Mouse (Mus musculus) limb, embryonic 15.5 days (tissue): Measurements from ENCODE around the gene Cfh. TPM values are rescaled to one million over a fixed set of nuclear protein-coding genes. Genes with fewer than 3 reads are reported as not detected.
"Not testable (repeated sequence)": the region's sequence is repeated elsewhere in the genome, so short reads cannot be mapped to it uniquely, and the experiment has no call there.

Experiments
- ATAC-seq: fragments of 200-750 bp; cut with Nextera tagmentation; 2 replicates; pipeline ENCODE4 v1.8.0; 2017; ENCODE audit warnings: low read depth, moderate TSS enrichment; ENCODE audit not compliant: insufficient number of reproducible peaks, low FRiP score, low TSS enrichment
- H3K27ac ChIP-seq: fragments of 300-500 bp; sonication (generic); 2 replicates; pipeline ENCODE4 v1.5.1; 2015; ENCODE audit warnings: moderate library complexity, mild to moderate bottlenecking, inconsistent platforms
- H3K27me3 ChIP-seq: fragments of 300-500 bp; sonication (generic); 2 replicates; pipeline ENCODE4 v1.6.1; 2015; ENCODE audit warnings: inconsistent platforms
- H3K36me3 ChIP-seq: fragments of 300-500 bp; sonication (generic); 2 replicates; pipeline ENCODE4 v1.6.1; 2015; ENCODE audit warnings: inconsistent platforms
- H3K4me1 ChIP-seq: fragments of 300-500 bp; sonication (generic); 2 replicates; pipeline ENCODE4 v1.6.1; 2015; ENCODE audit warnings: inconsistent platforms
- H3K4me2 ChIP-seq: fragments of 300-500 bp; sonication (generic); 2 replicates; pipeline ENCODE4 v1.6.1; 2015; ENCODE audit warnings: mild to moderate bottlenecking, inconsistent platforms
- H3K4me3 ChIP-seq: fragments of 300-500 bp; sonication (generic); 2 replicates; pipeline ENCODE4 v1.5.1; 2015; ENCODE audit warnings: mild to moderate bottlenecking, inconsistent platforms
- H3K9ac ChIP-seq: fragments of 300-500 bp; sonication (generic); 2 replicates; pipeline ENCODE4 v1.6.1; 2015; ENCODE audit warnings: inconsistent platforms
- H3K9me3 ChIP-seq: fragments of 300-500 bp; sonication (generic); 2 replicates; pipeline ENCODE4 v1.6.1; 2016; ENCODE audit warnings: inconsistent platforms
- WGBS: fragments of 180-500 bp; shearing (Covaris S2); methylation state at CpG from one replicate; pipeline ENCODE4 v1.1.7; 2015; 5-methylcytosine and 5-hydroxymethylcytosine counted together
- polyA plus RNA-seq: library from polyadenylated mRNA; unstranded; fragments of >200 nt; fragmentation: Nextera tagmentation; extraction: Ambion mirVana; gene quantifications from 2 replicates; pipeline ENCODE4 v1.2.1, GENCODE M21; 2015

Cfh gene
- 14.3 and 20.4 TPM in 2 replicates for polyA plus RNA-seq

GRCm38 (mm10) chr1:140183664-140184063 is at the start of gene Cfh:
TSS of gene Cfh (minus strand) at chr1:140183764.
- H3K27ac ChIP-seq, H3K27me3 ChIP-seq, H3K4me1 ChIP-seq, H3K9me3 ChIP-seq, ATAC-seq, H3K9ac ChIP-seq, H3K4me3 ChIP-seq, H3K4me2 ChIP-seq, H3K36me3 ChIP-seq: not testable (repeated sequence)

GRCm38 (mm10) chr1:140226673-140227072 is 43.1 kb upstream of the Cfh start:
- no peaks in the 10 kb centered on the region for H3K4me1 ChIP-seq
- no peaks in the 10 kb centered on the region for H3K36me3 ChIP-seq
- H3K9ac ChIP-seq = no peak overlapping the region
- H3K27me3 ChIP-seq = no peaks in the 10 kb centered on the region
- no peak overlapping the region for H3K4me3 ChIP-seq
- no peak overlapping the region for H3K4me2 ChIP-seq
- 57% methylated on average over 8 of the region's 8 CpGs for WGBS
- ATAC-seq = no peak
- no peaks in the 10 kb centered on the region for H3K9me3 ChIP-seq
- no peak overlapping the region for H3K27ac ChIP-seq

GRCm38 (mm10) chr1:140225221-140225620 is 41.7 kb upstream of the Cfh start:
- whole genome bisulfite sequencing = 35% methylated on average over 3 of the region's 3 CpGs
- Histone ChIP-seq H3K9me3 (no peaks in the 10 kb centered on the region), H3K4me3 (no peak overlapping the region), H3K4me1 (no peaks in the 10 kb centered on the region), H3K9ac (no peak overlapping the region), H3K27ac (no peak overlapping the region), H3K27me3 (no peaks in the 10 kb centered on the region), H3K36me3 (no peaks in the 10 kb centered on the region), H3K4me2 (no peak overlapping the region)
- no peak for ATAC-seq

GRCm38 (mm10) chr1:140205329-140205728 is 21.8 kb upstream of the Cfh start:
- ATAC-seq = no peak
- Histone ChIP-seq H3K27ac (no peak overlapping the region), H3K9ac (no peak overlapping the region), H3K4me1 (no peaks in the 10 kb centered on the region), H3K9me3 (no peaks in the 10 kb centered on the region), H3K4me2 (no peak overlapping the region), H3K4me3 (no peak overlapping the region), H3K36me3 (no peaks in the 10 kb centered on the region), H3K27me3 (no peaks in the 10 kb centered on the region)
- 64% methylated on average over 2 of the region's 2 CpGs for WGBS

- WGBS = 83% methylated on average over 2 of the region's 2 CpGs
- not testable (repeated sequence) for H3K9ac ChIP-seq, H3K4me1 ChIP-seq, H3K27me3 ChIP-seq, H3K4me3 ChIP-seq, H3K4me2 ChIP-seq, H3K36me3 ChIP-seq, H3K27ac ChIP-seq, ATAC-seq, H3K9me3 ChIP-seq
Measured at GRCm38 (mm10) chr1:140188500-140188899, 4.9 kb upstream of the Cfh start.

GRCm38 (mm10) chr1:140183208-140183607 is 356 bp downstream of the Cfh start:
- no peak overlapping the region for H3K9ac ChIP-seq
- H3K4me2 ChIP-seq = no peak overlapping the region
- H3K27ac ChIP-seq = no peak overlapping the region
- H3K4me3 ChIP-seq = no peak overlapping the region
- no peaks in the 10 kb centered on the region for H3K4me1 ChIP-seq
- no peak for ATAC-seq
- no peaks in the 10 kb centered on the region for H3K36me3 ChIP-seq
- 36% methylated on average over 2 of the region's 2 CpGs for WGBS
- H3K27me3 ChIP-seq = no peaks in the 10 kb centered on the region
- no peaks in the 10 kb centered on the region for H3K9me3 ChIP-seq

- 26% methylated on average over 1 of the region's 1 CpGs for WGBS
- Histone ChIP-seq H3K9me3 (no peaks in the 10 kb centered on the region), H3K36me3 (no peaks in the 10 kb centered on the region), H3K27ac (no peak overlapping the region), H3K9ac (no peak overlapping the region), H3K4me3 (no peak overlapping the region), H3K27me3 (no peaks in the 10 kb centered on the region), H3K4me1 (no peaks in the 10 kb centered on the region), H3K4me2 (no peak overlapping the region)
- ATAC-seq = no peak
Measured at GRCm38 (mm10) chr1:140180125-140180524, 3.4 kb downstream of the Cfh start.

- H3K4me1 ChIP-seq = no peaks in the 10 kb centered on the region
- no peak overlapping the region for H3K9ac ChIP-seq
- H3K27me3 ChIP-seq = no peaks in the 10 kb centered on the region
- WGBS = 78% methylated on average over 2 of the region's 2 CpGs
- no peak overlapping the region for H3K4me3 ChIP-seq
- no peak for ATAC-seq
- no peak overlapping the region for H3K4me2 ChIP-seq
- no peak overlapping the region for H3K27ac ChIP-seq
- H3K9me3 ChIP-seq = no peaks in the 10 kb centered on the region
- no peaks in the 10 kb centered on the region for H3K36me3 ChIP-seq
Measured at GRCm38 (mm10) chr1:140175442-140175841, 8.1 kb downstream of the Cfh start.

GRCm38 (mm10) chr1:140171581-140172154 is 11.9 kb downstream of the Cfh start:
- Histone ChIP-seq H3K9ac (no peak overlapping the region), H3K9me3 (no peaks in the 10 kb centered on the region), H3K4me2 (no peak overlapping the region), H3K27me3 (no peaks in the 10 kb centered on the region), H3K27ac (no peak overlapping the region), H3K4me1 (no peaks in the 10 kb centered on the region), H3K36me3 (no peaks in the 10 kb centered on the region), H3K4me3 (no peak overlapping the region)
- no peak for ATAC-seq
- WGBS = 33% methylated on average over 4 of the region's 4 CpGs

GRCm38 (mm10) chr1:140158970-140159369 is 24.6 kb downstream of the Cfh start:
- no peak for ATAC-seq
- Histone ChIP-seq H3K36me3 (no peaks in the 10 kb centered on the region), H3K27ac (no peak overlapping the region), H3K27me3 (no peaks in the 10 kb centered on the region), H3K4me1 (no peaks in the 10 kb centered on the region), H3K4me2 (no peak overlapping the region), H3K9ac (no peak overlapping the region), H3K4me3 (no peak overlapping the region), H3K9me3 (no peaks in the 10 kb centered on the region)
- WGBS = 85% methylated on average over 2 of the region's 3 CpGs

GRCm38 (mm10) chr1:140069471-140069870 is 114.1 kb downstream of the Cfh start:
- no peak for ATAC-seq
- H3K4me3 ChIP-seq = no peak overlapping the region

More at GRCm38 (mm10) chr1:140069471-140069870, 114.1 kb downstream of the Cfh start:
- Histone ChIP-seq H3K9me3 (no peaks in the 10 kb centered on the region), H3K4me2 (no peak overlapping the region), H3K27ac (no peak overlapping the region), H3K36me3 (no peaks in the 10 kb centered on the region), H3K4me1 (no peaks in the 10 kb centered on the region), H3K27me3 (no peaks in the 10 kb centered on the region), H3K9ac (no peak overlapping the region)
